Mouse (Mus musculus): ENCODE results near the gene Prss37. TPM values are rescaled to one million over a fixed set of nuclear protein-coding genes. Genes with fewer than 3 reads are reported as not detected.

Gene Prss37
- polyA plus RNA-seq, 1 experiment from 2014 or later = not detected

Other genes starting within 250 kb of the Prss37 start
- gene Agk, start 194.3 kb downstream of the Prss37 start, polyA plus RNA-seq (2016; fragmentation: Nextera tagmentation; extraction: Ambion mirVana) = 39.9 and 44.1 TPM in 2 replicates
- gene E330009J07Rik, start 83.4 kb downstream of the Prss37 start, polyA plus RNA-seq (2016; fragmentation: Nextera tagmentation; extraction: Ambion mirVana) = 25.8 and 28.4 TPM in 2 replicates
- 0.19 and 0.24 TPM in 2 replicates for gene Wee2, start 80.4 kb downstream of the Prss37 start, polyA plus RNA-seq (2016; fragmentation: Nextera tagmentation; extraction: Ambion mirVana)
- gene Ssbp1, start 48.2 kb downstream of the Prss37 start, polyA plus RNA-seq (2016; fragmentation: Nextera tagmentation; extraction: Ambion mirVana) = 199 TPM in 2 replicates
- gene Tas2r137, start 28.3 kb downstream of the Prss37 start, polyA plus RNA-seq (2016; fragmentation: Nextera tagmentation; extraction: Ambion mirVana) = not detected in 2 replicates
- gene Tas2r108, start 26.0 kb downstream of the Prss37 start, polyA plus RNA-seq (2016; fragmentation: Nextera tagmentation; extraction: Ambion mirVana) = not detected in 2 replicates
- gene Olfr461, start 35.5 kb upstream of the Prss37 start, polyA plus RNA-seq (2016; fragmentation: Nextera tagmentation; extraction: Ambion mirVana) = 0.08 and 0.41 TPM in 2 replicates
- gene Olfr460, start 50.0 kb upstream of the Prss37 start, polyA plus RNA-seq (2016; fragmentation: Nextera tagmentation; extraction: Ambion mirVana) = not detected in 2 replicates
- gene Clec5a, start 66.3 kb upstream of the Prss37 start, polyA plus RNA-seq (2016; fragmentation: Nextera tagmentation; extraction: Ambion mirVana) = 0.29 and 0.52 TPM in 2 replicates
- not detected in 2 replicates for gene Tas2r138, start 93.8 kb upstream of the Prss37 start, polyA plus RNA-seq (2016; fragmentation: Nextera tagmentation; extraction: Ambion mirVana)
- gene Mgam, start 109.3 kb upstream of the Prss37 start, polyA plus RNA-seq (2016; fragmentation: Nextera tagmentation; extraction: Ambion mirVana) = 0.03 TPM in 1 of 2 replicates, not detected in the other

Measured in forebrain, embryonic 12.5 days (tissue).